Comparison of ENCODE assay signal across 8 mouse cellular contexts in genomic region chr13:23584331-23584730, GRCm38 (mm10). TPM values are rescaled to one million over a fixed set of nuclear protein-coding genes. Genes with fewer than 3 reads are reported as not detected.
DNase-seq lines count a peak whose midpoint lies in the region; ATAC-seq and TF ChIP-seq lines count a peak whose summit lies in the region.

No protein-coding gene starts in this region.

- H3K27ac ChIP-seq in heart, embryonic 13.5 days (replicated peaks): peak overlapping the region; percentile 95
- H3K27ac ChIP-seq in forebrain, embryonic 16.5 days (ENCODE audit: low read length): peak overlapping the region; percentile 98
- H3K27ac ChIP-seq in liver, postnatal 0 days (ENCODE audit: low read depth): peak overlapping the region; percentile 99

- DNase-seq in heart, postnatal 10 days: no peak
- peak; percentile 27 for DNase-seq in MN1 (ENCODE audit: low spot score)
- DNase-seq in liver, postnatal 0 days: no peak
- DNase-seq in testis, postnatal 14 days (ENCODE audit: low spot score): no peak
- no peak for DNase-seq in frontal cortex, postnatal 10 days (ENCODE audit: low spot score in 2 of 2)
- DNase-seq in kidney, adult 11 months: no peak

- no peak for TF ChIP-seq CTCF in liver, postnatal 0 days (IDR thresholded peaks at IDR 0.05; ENCODE audit: low read depth)

- H3K4me1 ChIP-seq in heart, embryonic 13.5 days: peaks cover 42% of the 10 kb centered on the region
- H3K4me1 ChIP-seq in forebrain, embryonic 16.5 days (replicated peaks; ENCODE audit: control insufficient read depth, insufficient read depth, low read length): peaks cover 33% of the 10 kb centered on the region
- peaks cover 29% of the 10 kb centered on the region for H3K4me1 ChIP-seq in liver, postnatal 0 days (ENCODE audit: insufficient read depth)

- no peaks in the 10 kb centered on the region for H3K27me3 ChIP-seq in heart, embryonic 13.5 days (replicated peaks)
- H3K27me3 ChIP-seq in forebrain, embryonic 16.5 days (replicated peaks; ENCODE audit: control insufficient read depth, insufficient read depth, low read length): no peaks in the 10 kb centered on the region
- H3K27me3 ChIP-seq in liver, postnatal 0 days (ENCODE audit: insufficient read depth, low read length): no peaks in the 10 kb centered on the region

- H3K4me3 ChIP-seq in heart, embryonic 13.5 days: peak overlapping the region; percentile 52
- peak overlapping the region; percentile 49 for H3K4me3 ChIP-seq in forebrain, embryonic 16.5 days (replicated peaks; ENCODE audit: low read length)
- H3K4me3 ChIP-seq in liver, postnatal 0 days (ENCODE audit: low read depth, low read length): peak overlapping the region; percentile 59

- peak overlapping the region; percentile 90 for H3K9ac ChIP-seq in heart, embryonic 13.5 days
- H3K9ac ChIP-seq in forebrain, embryonic 16.5 days (replicated peaks; ENCODE audit: low read depth, low read length): peak overlapping the region; percentile 67
- peak overlapping the region; percentile 65 for H3K9ac ChIP-seq in liver, postnatal 0 days (replicated peaks)

- intact Hi-C loops in heart, postnatal 10 days (cut with DNase I): loop anchor here (5.0 kb wide), 3 partner anchors 52 to 1542 kb away; partner anchors contain the start of genes Hist1h2af, Hist1h2ag, Hist1h2bj and Hist1h4h

- H3K4me2 ChIP-seq in heart, embryonic 13.5 days: peak overlapping the region; percentile 80
- peak overlapping the region; percentile 60 for H3K4me2 ChIP-seq in forebrain, embryonic 16.5 days (ENCODE audit: low read length)
- H3K4me2 ChIP-seq in liver, postnatal 0 days (ENCODE audit: low read depth, low read length): peak overlapping the region; percentile 86

- no peaks in the 10 kb centered on the region for H3K9me3 ChIP-seq in heart, embryonic 13.5 days
- no peaks in the 10 kb centered on the region for H3K9me3 ChIP-seq in forebrain, embryonic 16.5 days (ENCODE audit: control insufficient read depth, low read length)
- no peaks in the 10 kb centered on the region for H3K9me3 ChIP-seq in liver, postnatal 0 days (ENCODE audit: low read length)

- no peak for TF ChIP-seq EP300 in liver, postnatal 0 days (IDR thresholded peaks at IDR 0.05; ENCODE audit: low read depth)

- no peaks in the 10 kb centered on the region for H3K36me3 ChIP-seq in heart, embryonic 13.5 days
- H3K36me3 ChIP-seq in forebrain, embryonic 16.5 days (ENCODE audit: control insufficient read depth, insufficient read depth): no peaks in the 10 kb centered on the region
- H3K36me3 ChIP-seq in liver, postnatal 0 days (replicated peaks; ENCODE audit: insufficient read depth, low read length): no peaks in the 10 kb centered on the region

- ATAC-seq in heart, embryonic 13.5 days (ENCODE audit: extremely low read depth, insufficient number of reproducible peaks, low FRiP score, low TSS enrichment): no peak
- ATAC-seq in forebrain, embryonic 16.5 days: no peak
- no peak for ATAC-seq in liver, postnatal 0 days

RNA-seq across cellular contexts. Expression of gene Hist1h4d, which starts 2.9 kb away (rescaled TPM):
- polyA plus RNA-seq in heart, embryonic 13.5 days (2015; fragmentation: Nextera tagmentation; extraction: Ambion mirVana): 54.8 and 60.0 TPM in 2 replicates
- total RNA-seq in heart, postnatal 10 days (2021): 100 to 1,000 TPM; 167 to 189 TPM
- 51.0 and 59.0 TPM in 2 replicates for polyA plus RNA-seq in forebrain, embryonic 16.5 days (2015; fragmentation: Nextera tagmentation; extraction: Ambion mirVana)
- 89.1 and 94.3 TPM in 2 replicates for polyA plus RNA-seq in liver, postnatal 0 days (2015; fragmentation: Nextera tagmentation; extraction: Ambion mirVana)

RNA-seq across cellular contexts. Expression of gene Hist1h3d, which starts 8.8 kb away (rescaled TPM):
- polyA plus RNA-seq in heart, embryonic 13.5 days (2015; fragmentation: Nextera tagmentation; extraction: Ambion mirVana): 2.4 TPM in 2 replicates
- total RNA-seq in heart, postnatal 10 days (2021): 10 to 100 TPM; 26.2 to 30.6 TPM
- polyA plus RNA-seq in forebrain, embryonic 16.5 days (2015; fragmentation: Nextera tagmentation; extraction: Ambion mirVana): 2.2 and 2.8 TPM in 2 replicates
- 4.7 and 5.8 TPM in 2 replicates for polyA plus RNA-seq in liver, postnatal 0 days (2015; fragmentation: Nextera tagmentation; extraction: Ambion mirVana)

RNA-seq across cellular contexts. Expression of gene Hist1h2ad, which starts 10.2 kb away (rescaled TPM):
- 0.60 and 0.84 TPM in 2 replicates for polyA plus RNA-seq in heart, embryonic 13.5 days (2015; fragmentation: Nextera tagmentation; extraction: Ambion mirVana)
- total RNA-seq in heart, postnatal 10 days (2021): 10 to 100 TPM; 32.3 to 37.7 TPM
- polyA plus RNA-seq in forebrain, embryonic 16.5 days (2015; fragmentation: Nextera tagmentation; extraction: Ambion mirVana): 1.2 and 3.4 TPM in 2 replicates
- 2.0 and 2.6 TPM in 2 replicates for polyA plus RNA-seq in liver, postnatal 0 days (2015; fragmentation: Nextera tagmentation; extraction: Ambion mirVana)

RNA-seq across cellular contexts. Expression of gene Hist1h2bf, which starts 10.3 kb away (rescaled TPM):
- 1.6 and 3.0 TPM in 2 replicates for polyA plus RNA-seq in heart, embryonic 13.5 days (2015; fragmentation: Nextera tagmentation; extraction: Ambion mirVana)
- 100 to 1,000 TPM; 116 to 129 TPM for total RNA-seq in heart, postnatal 10 days (2021)
- 2.1 and 2.6 TPM in 2 replicates for polyA plus RNA-seq in forebrain, embryonic 16.5 days (2015; fragmentation: Nextera tagmentation; extraction: Ambion mirVana)
- 2.9 and 5.8 TPM in 2 replicates for polyA plus RNA-seq in liver, postnatal 0 days (2015; fragmentation: Nextera tagmentation; extraction: Ambion mirVana)

RNA-seq across cellular contexts. Expression of gene Hist1h2bg, which starts 13.1 kb away (rescaled TPM):
- polyA plus RNA-seq in heart, embryonic 13.5 days (2015; fragmentation: Nextera tagmentation; extraction: Ambion mirVana): 3.9 and 4.2 TPM in 2 replicates
- total RNA-seq in heart, postnatal 10 days (2021): 100 to 1,000 TPM; 285 to 300 TPM
- 2.1 and 6.2 TPM in 2 replicates for polyA plus RNA-seq in forebrain, embryonic 16.5 days (2015; fragmentation: Nextera tagmentation; extraction: Ambion mirVana)
- 6.1 and 7.8 TPM in 2 replicates for polyA plus RNA-seq in liver, postnatal 0 days (2015; fragmentation: Nextera tagmentation; extraction: Ambion mirVana)
